Mouse (Mus musculus) erythroblast, embryonic 14.5 days (primary cell): Measurements from ENCODE around the gene Tmem199. TPM values are rescaled to one million over a fixed set of nuclear protein-coding genes. Genes with fewer than 3 reads are reported as not detected.
A peak's percentile ranks its signal among the peaks of the same experiment; 100 is the strongest.

Experiments used
- H3K27me3 ChIP-seq: 2 replicates; pipeline ENCODE4 v1.6.1; 2012; ENCODE audit warnings: inconsistent platforms; ENCODE audit not compliant: control insufficient read depth
- H3K36me3 ChIP-seq: 2 replicates; pipeline ENCODE4 v1.6.1; 2012; ENCODE audit warnings: mild to moderate bottlenecking, inconsistent platforms; ENCODE audit not compliant: control insufficient read depth
- H3K4me1 ChIP-seq: 2 replicates; pipeline ENCODE4 v1.6.1; 2012; ENCODE audit warnings: inconsistent platforms; ENCODE audit not compliant: control insufficient read depth
- H3K4me3 ChIP-seq: replicated peaks from 2 replicates; pipeline ENCODE3; 2012; ENCODE audit warnings: moderate library complexity, mild to moderate bottlenecking, inconsistent platforms
- H3K9me3 ChIP-seq: 2 replicates; pipeline ENCODE4 v1.6.1; 2012; ENCODE audit warnings: low read length, inconsistent platforms, mixed read lengths; ENCODE audit not compliant: control insufficient read depth
- GATA1 ChIP-seq: IDR thresholded peaks from 2 replicates; pipeline ENCODE4 v1.6.1; 2012; ENCODE audit warnings: low read length, inconsistent platforms, mixed read lengths
- TAL1 ChIP-seq: IDR thresholded peaks from 3 replicates; pipeline ENCODE4 v1.6.1; 2012; ENCODE audit warnings: low read length, inconsistent platforms, mixed read lengths
- polyA plus RNA-seq: library from polyadenylated mRNA; stranded (reverse); fragments of >175 nt; gene quantifications from 2 replicates; pipeline ENCODE4 v1.2.3, GENCODE M21; 2012

Tmem199 gene
- polyA plus RNA-seq, 1 experiment = 0.55 TPM

- Histone ChIP-seq H3K4me1 (peaks cover 34% of the 10 kb centered on the region), H3K27me3 (no peaks in the 10 kb centered on the region), H3K36me3 (no peaks in the 10 kb centered on the region), H3K4me3 (no peak overlapping the region), H3K9me3 (no peaks in the 10 kb centered on the region)
- TF ChIP-seq GATA1 = no peak
- TF ChIP-seq TAL1 = no peak
Observed at GRCm38 (mm10) chr11:78467932-78468331, 44.0 kb downstream of the Tmem199 start.

- Histone ChIP-seq H3K36me3 (no peaks in the 10 kb centered on the region), H3K4me3 (no peak overlapping the region), H3K27me3 (no peaks in the 10 kb centered on the region), H3K4me1 (peaks cover 34% of the 10 kb centered on the region), H3K9me3 (no peaks in the 10 kb centered on the region; the same call in 1 of the 2 replicates)
- TF ChIP-seq TAL1 = no peak
- no peak for TF ChIP-seq GATA1
Observed at GRCm38 (mm10) chr11:78467515-78467914, 44.5 kb downstream of the Tmem199 start.

- Histone ChIP-seq H3K4me3 (peak overlapping the region; percentile 61), H3K9me3 (peaks cover 5% of the 10 kb centered on the region), H3K36me3 (no peaks in the 10 kb centered on the region), H3K27me3 (no peaks in the 10 kb centered on the region), H3K4me1 (peaks cover 34% of the 10 kb centered on the region)
- TF ChIP-seq GATA1 = no peak
Observed at GRCm38 (mm10) chr11:78466242-78466912, 45.6 kb downstream of the Tmem199 start.

- Histone ChIP-seq H3K4me3 (peak within 1 kb of the TSS; percentile 61), H3K4me1 (peaks cover 34% of the 10 kb centered on the region), H3K36me3 (no peaks in the 10 kb centered on the region), H3K27me3 (no peaks in the 10 kb centered on the region), H3K9me3 (peaks cover 5% of the 10 kb centered on the region)
- no peak for TF ChIP-seq TAL1
- no peak for TF ChIP-seq GATA1
Observed at GRCm38 (mm10) chr11:78465568-78466180, 46.3 kb downstream of the Tmem199 start, which contains the start of gene Slc46a1. TSS of gene Slc46a1 (plus strand) at chr11:78465697.

GRCm38 (mm10) chr11:78465116-78465515 lies 46.9 kb downstream of the Tmem199 start:
- H3K36me3 ChIP-seq = no peaks in the 10 kb centered on the region
- H3K4me3 ChIP-seq = peak overlapping the region; percentile 61
- peaks cover 34% of the 10 kb centered on the region for H3K4me1 ChIP-seq
- TF ChIP-seq TAL1 (no peak), GATA1 (no peak)
- peaks cover 5% of the 10 kb centered on the region for H3K9me3 ChIP-seq
- no peaks in the 10 kb centered on the region for H3K27me3 ChIP-seq

- peaks cover 34% of the 10 kb centered on the region for H3K4me1 ChIP-seq
- TF ChIP-seq TAL1 (no peak), GATA1 (no peak)
- peaks cover 5% of the 10 kb centered on the region for H3K9me3 ChIP-seq
- no peaks in the 10 kb centered on the region for H3K27me3 ChIP-seq
- H3K36me3 ChIP-seq = no peaks in the 10 kb centered on the region
- no peak overlapping the region for H3K4me3 ChIP-seq
Observed at GRCm38 (mm10) chr11:78463286-78464036, 48.5 kb downstream of the Tmem199 start.

GRCm38 (mm10) chr11:78462669-78463068 lies 49.3 kb downstream of the Tmem199 start:
- Histone ChIP-seq H3K4me1 (peaks cover 34% of the 10 kb centered on the region), H3K27me3 (no peaks in the 10 kb centered on the region), H3K36me3 (no peaks in the 10 kb centered on the region), H3K9me3 (peaks cover 5% of the 10 kb centered on the region), H3K4me3 (no peak overlapping the region)
- TF ChIP-seq TAL1 = no peak
- TF ChIP-seq GATA1 = no peak

GRCm38 (mm10) chr11:78461894-78462293 lies 50.1 kb downstream of the Tmem199 start:
- Histone ChIP-seq H3K36me3 (no peaks in the 10 kb centered on the region), H3K4me1 (peaks cover 34% of the 10 kb centered on the region), H3K27me3 (no peaks in the 10 kb centered on the region), H3K9me3 (peaks cover 5% of the 10 kb centered on the region), H3K4me3 (no peak overlapping the region)
- no peak for TF ChIP-seq TAL1
- no peak for TF ChIP-seq GATA1

GRCm38 (mm10) chr11:78458740-78459139 lies 53.2 kb downstream of the Tmem199 start:
- H3K4me3 ChIP-seq = no peak overlapping the region
- no peaks in the 10 kb centered on the region for H3K36me3 ChIP-seq
- peaks cover 5% of the 10 kb centered on the region for H3K9me3 ChIP-seq
- H3K4me1 ChIP-seq = peaks cover 8% of the 10 kb centered on the region
- H3K27me3 ChIP-seq = peaks cover 2% of the 10 kb centered on the region; the same call in 1 of the 2 replicates
- TF ChIP-seq TAL1 = no peak
- no peak for TF ChIP-seq GATA1

Other genes starting within 250 kb of the Tmem199 start
- gene BC030499, start 221.3 kb downstream of the Tmem199 start, polyA plus RNA-seq = 0.07 TPM in 1 of 2 replicates, not detected in the other
- 19.3 and 21.5 TPM in 2 replicates for gene Spag5, start 210.6 kb downstream of the Tmem199 start, polyA plus RNA-seq
- gene Aldoc, start 189.2 kb downstream of the Tmem199 start, polyA plus RNA-seq = 0.12 and 0.22 TPM in 2 replicates
- 3.2 and 3.8 TPM in 2 replicates for gene Pigs, start 183.8 kb downstream of the Tmem199 start, polyA plus RNA-seq
- gene Unc119, start 168.7 kb downstream of the Tmem199 start, polyA plus RNA-seq = 1.7 and 1.9 TPM in 2 replicates
- not detected in 2 replicates for gene Foxn1, start 125.6 kb downstream of the Tmem199 start, polyA plus RNA-seq
- not detected in 2 replicates for gene Slc13a2, start 90.0 kb downstream of the Tmem199 start, polyA plus RNA-seq
- 0.08 TPM in 1 of 2 replicates, not detected in the other for gene Slc46a1, start 46.5 kb downstream of the Tmem199 start, polyA plus RNA-seq
- gene Sarm1, start 14.4 kb downstream of the Tmem199 start, polyA plus RNA-seq = not detected in 2 replicates
- 0.28 and 0.44 TPM in 2 replicates for gene Vtn, start 13.1 kb downstream of the Tmem199 start, polyA plus RNA-seq
- gene Sebox, start 8.7 kb downstream of the Tmem199 start, polyA plus RNA-seq = not detected in 2 replicates
- 1.2 and 1.4 TPM in 2 replicates for gene Poldip2, start within 50 bp of the Tmem199 start, polyA plus RNA-seq
- 0.07 and 0.21 TPM in 2 replicates for gene Tnfaip1, start 24.2 kb upstream of the Tmem199 start, polyA plus RNA-seq
- 8.0 and 9.4 TPM in 2 replicates for gene Ift20, start 24.2 kb upstream of the Tmem199 start, polyA plus RNA-seq
- 0.50 and 0.64 TPM in 2 replicates for gene Tmem97, start 38.6 kb upstream of the Tmem199 start, polyA plus RNA-seq
- gene Nlk, start 185.2 kb upstream of the Tmem199 start, polyA plus RNA-seq = 0.15 and 0.17 TPM in 2 replicates
- gene Ccnq, start 239.6 kb upstream of the Tmem199 start, polyA plus RNA-seq = 0.73 and 1.4 TPM in 2 replicates